Mouse (Mus musculus): ENCODE measurements around the gene Tgm3. TPM values are rescaled to one million over a fixed set of nuclear protein-coding genes. Genes with fewer than 3 reads are reported as not detected.

Gene Tgm3
- polyA plus RNA-seq (2012; rRNA removed) = 0.18 and 0.31 TPM in 2 replicates

GRCm38 (mm10) chr2:130012026-130012425, at the start of gene Tgm3:
TSS of gene Tgm3 (plus strand) at chr2:130012349.

Other genes with a start within 250 kb of the Tgm3 start
- gene Stk35, start 211.8 kb upstream of the Tgm3 start, polyA plus RNA-seq (2012; rRNA removed) = 19.7 and 20.6 TPM in 2 replicates
- gene Tgm6, start 100.1 kb downstream of the Tgm3 start, polyA plus RNA-seq (2012; rRNA removed) = 0.16 and 0.23 TPM in 2 replicates
- 319 and 341 TPM in 2 replicates for gene Snrpb, start 167.1 kb downstream of the Tgm3 start, polyA plus RNA-seq (2012; rRNA removed)
- 0.03 TPM in 1 of 2 replicates, not detected in the other for gene Tmc2, start 182.8 kb downstream of the Tgm3 start, polyA plus RNA-seq (2012; rRNA removed)

Data from central nervous system, embryonic 14 days (tissue).